Mouse (Mus musculus): ENCODE measurements at regions not wholly inside any gene's neighbourhood (a gene's known extent, or its start where the extent isn't known, plus 50 kb on each side); places are given as distances from the start of the nearest gene placed in this dataset.

- Histone ChIP-seq H3K9me3 (replicated peaks; ENCODE audit: low read length) (peaks cover 49% of the 10 kb centered on the region), H3K4me3 (replicated peaks in 1 of 3; ENCODE audit: low read depth in 2 of 3, low read length in 2 of 3, poor library complexity in 1 of 3) (no peak overlapping the region), H3K27ac (ENCODE audit: insufficient read depth, low read depth) (no peak overlapping the region), H3K79me2 (replicated peaks; ENCODE audit: control insufficient read depth, extremely low read depth, insufficient read depth, poor library complexity, severe bottlenecking) (no peaks in the 10 kb centered on the region), H3K9ac (ENCODE audit: insufficient read depth, low read depth) (no peak overlapping the region), H3K27me3 (replicated peaks) (no peaks in the 10 kb centered on the region), H3K4me2 (ENCODE audit: insufficient read depth, low read depth, poor library complexity, severe bottlenecking) (no peak overlapping the region), H3K36me3 (replicated peaks in 1 of 2; ENCODE audit: control insufficient read depth in 1 of 2, insufficient read depth in 1 of 2, low read length in 1 of 2) (no peaks in the 10 kb centered on the region), H3K4me1 (ENCODE audit: control insufficient read depth in 1 of 2, insufficient read depth in 2 of 2) (no peaks in the 10 kb centered on the region)
- no peak for TF ChIP-seq POLR2A (IDR thresholded peaks at IDR 0.05; ENCODE audit: low read depth, low read length)
- no peak for TF ChIP-seq RCOR1 (conservative IDR thresholded peaks at IDR 0.05; ENCODE audit: low read depth, low read length)
- TF ChIP-seq MAFK (IDR thresholded peaks at IDR 0.05; ENCODE audit: insufficient replicate concordance, low read length), result no peak
- dilution Hi-C loops (cut with MboI; ENCODE audit: extremely low pct_ligation_motif_present, extremely low pct_unique_long_range_greater_than_20kb, low sequenced_read_pairs) (no loop called here), in situ Hi-C loops (cut with MboI; ENCODE audit: low pct_ligation_motif_present, low pct_unique_long_range_greater_than_20kb, low sequenced_read_pairs) (no loop called here)
- no peak for DNase-seq (ENCODE audit: extremely low read depth)
Measured at GRCm38 (mm10) chr8:28400141-28400540, 952.7 kb downstream of the Poteg start.

DNA sequence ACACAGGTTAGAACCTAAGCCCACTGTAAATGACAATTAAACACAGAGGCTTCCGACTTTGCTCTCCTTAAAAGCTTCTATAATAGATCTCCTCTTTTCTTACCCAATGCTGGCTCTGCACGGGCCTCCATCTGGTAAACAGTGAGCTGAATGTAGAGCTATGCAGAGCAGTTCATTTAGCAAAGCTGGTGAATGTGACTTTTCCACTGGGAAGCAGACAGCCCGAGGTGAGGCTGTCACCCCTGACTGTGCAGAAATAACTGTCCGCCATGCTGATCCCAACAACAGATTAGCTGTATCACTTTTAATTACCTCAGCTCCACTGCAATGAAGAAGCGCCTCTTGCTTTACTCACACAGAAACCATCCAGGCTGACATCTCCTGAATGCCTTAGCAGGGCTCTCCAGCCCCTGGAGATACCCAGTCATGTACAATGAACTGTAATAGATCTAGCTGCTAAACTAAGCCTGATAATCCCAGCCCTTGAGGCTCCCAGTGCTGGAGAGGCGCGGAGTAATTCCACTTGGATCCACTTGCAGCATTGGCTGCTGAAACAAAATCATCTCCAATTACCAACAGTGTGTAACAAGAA lies 980.2 kb downstream of the Poteg start:
- Histone ChIP-seq H3K27ac (ENCODE audit: insufficient read depth, low read depth) (no peak overlapping the region), H3K27me3 (replicated peaks) (no peaks in the 10 kb centered on the region), H3K9ac (ENCODE audit: insufficient read depth, low read depth) (no peak overlapping the region), H3K4me2 (ENCODE audit: insufficient read depth, low read depth, poor library complexity, severe bottlenecking) (no peak overlapping the region), H3K36me3 (replicated peaks in 1 of 2; ENCODE audit: control insufficient read depth in 1 of 2, insufficient read depth in 1 of 2, low read length in 1 of 2) (no peaks in the 10 kb centered on the region), H3K4me1 (ENCODE audit: control insufficient read depth in 1 of 2, insufficient read depth in 2 of 2) (no peaks in the 10 kb centered on the region), H3K4me3 (replicated peaks in 1 of 3; ENCODE audit: low read depth in 2 of 3, low read length in 2 of 3, poor library complexity in 1 of 3) (no peak overlapping the region), H3K79me2 (replicated peaks; ENCODE audit: control insufficient read depth, extremely low read depth, insufficient read depth, poor library complexity, severe bottlenecking) (no peaks in the 10 kb centered on the region), H3K9me3 (replicated peaks; ENCODE audit: low read length) (peaks cover 30% of the 10 kb centered on the region)
- in situ Hi-C loops (cut with MboI; ENCODE audit: low pct_ligation_motif_present, low pct_unique_long_range_greater_than_20kb, low sequenced_read_pairs), result no loop called here
- no peak for DNase-seq (ENCODE audit: extremely low read depth)
- dilution Hi-C loops (cut with MboI; ENCODE audit: extremely low pct_ligation_motif_present, extremely low pct_unique_long_range_greater_than_20kb, low sequenced_read_pairs), result no loop called here
- TF ChIP-seq E2F4 (IDR thresholded peaks at IDR 0.05; ENCODE audit: insufficient replicate concordance, low read depth, low read length), result no peak
- no peak for TF ChIP-seq IRF4 (IDR thresholded peaks at IDR 0.05; ENCODE audit: low read depth, low read length)
- TF ChIP-seq POLR2AphosphoS2 (IDR thresholded peaks at IDR 0.05; ENCODE audit: low read depth, low read length), result no peak
- no peak for TF ChIP-seq EP300 (IDR thresholded peaks at IDR 0.05; ENCODE audit: low read length)
- TF ChIP-seq MAFK (IDR thresholded peaks at IDR 0.05; ENCODE audit: insufficient replicate concordance, low read length), result no peak
- no peak for TF ChIP-seq ZMIZ1 (IDR thresholded peaks at IDR 0.05; ENCODE audit: low read depth, low read length)
- no peak for TF ChIP-seq GABPA (IDR thresholded peaks at IDR 0.05; ENCODE audit: insufficient replicate concordance, low read depth, low read length)
- TF ChIP-seq ETS1 (conservative IDR thresholded peaks at IDR 0.05; ENCODE audit: low read depth, low read length), result no peak
- TF ChIP-seq USF2 (conservative IDR thresholded peaks at IDR 0.05; ENCODE audit: low read depth, low read length), result no peak
- no peak for TF ChIP-seq PAX5 (IDR thresholded peaks at IDR 0.05; ENCODE audit: low read length)
- no peak for TF ChIP-seq JUN (IDR thresholded peaks at IDR 0.05; ENCODE audit: insufficient read depth, low read depth, low read length)
- no peak for TF ChIP-seq CHD2 (IDR thresholded peaks at IDR 0.05; ENCODE audit: low read length)
- no peak for TF ChIP-seq NRF1 (IDR thresholded peaks at IDR 0.05; ENCODE audit: low read depth, low read length)
- TF ChIP-seq ELF1 (IDR thresholded peaks at IDR 0.05; ENCODE audit: low read depth, low read length), result no peak
- no peak for TF ChIP-seq RAD21 (IDR thresholded peaks at IDR 0.05; ENCODE audit: low read depth, low read length)
- no peak for TF ChIP-seq JUND (conservative IDR thresholded peaks at IDR 0.05; ENCODE audit: low read depth, low read length)
- no peak for TF ChIP-seq POLR2A (IDR thresholded peaks at IDR 0.05; ENCODE audit: low read depth, low read length)
- TF ChIP-seq TBP (conservative IDR thresholded peaks at IDR 0.05; ENCODE audit: low read depth, low read length), result no peak
- TF ChIP-seq MAZ (IDR thresholded peaks at IDR 0.05; ENCODE audit: low read depth, low read length), result no peak
- TF ChIP-seq MXI1 (IDR thresholded peaks at IDR 0.05; ENCODE audit: low read depth, low read length), result no peak
